Mouse (Mus musculus): ENCODE measurements around the gene Hyal3.

Hyal3 gene

DNA sequence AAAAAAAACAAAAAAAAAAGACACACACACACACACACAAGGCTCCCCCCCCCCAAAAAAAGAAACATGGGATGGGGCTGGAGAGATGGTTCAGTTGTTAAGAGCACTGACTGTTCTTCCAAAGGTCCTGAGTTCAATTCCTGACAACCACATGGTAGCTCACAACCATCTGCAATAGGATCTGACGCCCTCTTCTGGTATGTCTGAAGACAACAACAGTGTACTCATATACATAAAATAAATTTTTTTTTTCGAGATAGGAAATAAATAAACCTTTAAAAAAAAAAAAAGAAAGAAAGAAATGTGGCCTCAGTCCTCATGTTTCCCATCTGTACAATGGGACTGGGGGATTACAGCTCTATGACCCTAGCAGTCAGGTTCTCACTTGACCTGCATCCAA is 36.8 kb downstream of the Hyal3 start:
- DNase-seq (ENCODE audit: low spot score) = no peak

- DNase-seq (ENCODE audit: low spot score) = no peak
Measured at GRCm38 (mm10) chr9:107618098-107618497, 37.5 kb downstream of the Hyal3 start.

- DNase-seq (ENCODE audit: low spot score) = no peak
Measured at GRCm38 (mm10) chr9:107618778-107619545, 38.3 kb downstream of the Hyal3 start.

DNA sequence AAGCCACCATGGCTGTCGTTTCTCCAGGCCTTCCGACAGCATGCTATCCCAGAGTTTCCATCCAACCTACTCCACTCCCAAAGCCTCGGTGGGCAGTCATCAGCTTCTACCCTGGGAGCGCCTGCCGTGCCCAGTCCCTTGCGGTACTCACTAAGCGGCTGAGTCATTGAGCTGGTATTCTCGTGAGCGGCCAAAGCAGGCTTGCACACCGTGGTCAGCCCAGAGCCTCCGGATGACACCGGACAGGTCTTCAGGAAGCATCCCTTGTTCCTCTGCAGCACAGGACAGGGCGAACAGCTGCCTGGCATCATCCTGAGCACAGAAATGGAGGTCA is 38.9 kb downstream of the Hyal3 start:
- no peak for DNase-seq (ENCODE audit: low spot score)

GRCm38 (mm10) chr9:107620954-107621353 is 40.3 kb downstream of the Hyal3 start:
- DNase-seq (ENCODE audit: low spot score) = no peak

DNA sequence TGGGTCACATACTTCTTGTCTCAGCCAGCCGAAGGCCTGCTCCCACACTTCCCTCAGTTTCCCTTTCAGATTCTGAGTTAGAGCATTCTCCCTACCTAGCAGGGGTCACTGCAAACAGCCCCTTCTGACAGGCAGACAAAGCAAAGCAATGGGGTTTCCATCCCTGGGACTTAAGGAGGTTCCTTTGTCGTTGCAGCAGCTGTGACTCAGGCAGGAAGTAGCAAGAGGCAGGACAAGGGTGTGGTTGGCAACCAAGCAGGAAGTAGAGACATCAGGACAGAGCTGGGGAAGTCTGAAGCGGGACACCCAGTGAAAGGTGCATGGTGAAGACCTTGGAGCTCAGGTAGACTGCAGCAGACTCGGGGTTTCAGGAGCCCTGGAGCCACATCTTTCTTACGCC is 43.9 kb downstream of the Hyal3 start:
- DNase-seq (ENCODE audit: low spot score) = no peak

DNA sequence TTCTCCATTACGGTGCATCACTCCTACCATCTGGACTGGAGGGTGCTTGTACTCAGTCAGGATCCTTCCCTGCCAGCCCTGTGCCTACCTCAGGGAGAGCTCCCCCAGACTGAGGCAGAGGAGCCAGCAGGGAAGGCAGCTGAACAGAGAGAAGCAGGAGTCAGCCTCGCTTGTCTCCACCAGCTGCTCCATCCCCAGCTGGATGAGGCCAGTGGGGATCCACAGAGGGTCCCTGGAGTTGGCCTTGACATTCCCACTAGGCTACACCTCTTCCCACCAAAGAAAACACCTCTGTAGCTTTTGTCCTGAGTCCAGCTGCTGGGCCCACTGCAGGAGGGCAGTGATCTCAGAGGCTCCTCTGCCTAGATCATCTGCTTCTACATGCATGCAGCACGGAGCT is 44.3 kb downstream of the Hyal3 start:
- DNase-seq (ENCODE audit: low spot score) = no peak

DNA sequence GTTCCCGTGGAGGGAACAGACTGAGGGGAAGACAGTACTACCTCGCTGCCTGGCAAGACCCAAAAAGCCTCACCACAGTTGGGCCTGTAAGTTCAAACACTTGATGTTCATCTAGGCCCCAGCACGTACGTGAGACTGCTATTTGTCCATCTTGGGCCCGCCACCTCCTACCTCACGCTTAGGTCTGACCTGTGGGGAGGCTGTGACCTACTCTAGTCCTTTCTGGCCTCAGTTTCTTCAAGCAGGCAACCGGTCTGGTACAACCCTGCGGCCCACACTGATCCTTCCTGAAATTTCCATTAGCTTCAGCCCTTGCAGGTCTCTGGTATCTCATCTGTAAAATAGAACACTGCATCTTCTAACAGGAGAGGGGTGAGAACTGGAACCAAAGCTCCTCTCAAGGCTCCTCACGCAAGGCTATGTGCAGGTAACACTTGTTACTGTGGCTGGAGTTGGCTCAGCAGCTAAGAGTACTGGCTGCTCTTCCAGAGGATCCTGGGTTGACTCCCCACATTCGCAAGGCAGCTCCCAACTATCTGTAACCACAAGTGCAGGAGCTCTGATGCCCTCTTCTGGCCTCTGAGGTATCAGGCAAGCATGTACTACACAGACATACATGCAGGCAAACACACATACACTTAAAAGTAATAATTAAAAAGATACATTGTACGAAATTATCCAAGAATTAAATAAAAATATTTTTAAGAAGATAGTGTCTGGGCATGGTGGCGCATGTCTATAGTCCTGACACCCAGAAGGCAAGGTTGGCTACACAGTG is 44.9 kb downstream of the Hyal3 start:
- no peak for DNase-seq (ENCODE audit: low spot score)

- DNase-seq (ENCODE audit: low spot score) = no peak
Measured at GRCm38 (mm10) chr9:107626158-107626843, 45.7 kb downstream of the Hyal3 start.

GRCm38 (mm10) chr9:107626844-107627277 is 46.2 kb downstream of the Hyal3 start:
- DNase-seq (ENCODE audit: low spot score) = no peak

DNA sequence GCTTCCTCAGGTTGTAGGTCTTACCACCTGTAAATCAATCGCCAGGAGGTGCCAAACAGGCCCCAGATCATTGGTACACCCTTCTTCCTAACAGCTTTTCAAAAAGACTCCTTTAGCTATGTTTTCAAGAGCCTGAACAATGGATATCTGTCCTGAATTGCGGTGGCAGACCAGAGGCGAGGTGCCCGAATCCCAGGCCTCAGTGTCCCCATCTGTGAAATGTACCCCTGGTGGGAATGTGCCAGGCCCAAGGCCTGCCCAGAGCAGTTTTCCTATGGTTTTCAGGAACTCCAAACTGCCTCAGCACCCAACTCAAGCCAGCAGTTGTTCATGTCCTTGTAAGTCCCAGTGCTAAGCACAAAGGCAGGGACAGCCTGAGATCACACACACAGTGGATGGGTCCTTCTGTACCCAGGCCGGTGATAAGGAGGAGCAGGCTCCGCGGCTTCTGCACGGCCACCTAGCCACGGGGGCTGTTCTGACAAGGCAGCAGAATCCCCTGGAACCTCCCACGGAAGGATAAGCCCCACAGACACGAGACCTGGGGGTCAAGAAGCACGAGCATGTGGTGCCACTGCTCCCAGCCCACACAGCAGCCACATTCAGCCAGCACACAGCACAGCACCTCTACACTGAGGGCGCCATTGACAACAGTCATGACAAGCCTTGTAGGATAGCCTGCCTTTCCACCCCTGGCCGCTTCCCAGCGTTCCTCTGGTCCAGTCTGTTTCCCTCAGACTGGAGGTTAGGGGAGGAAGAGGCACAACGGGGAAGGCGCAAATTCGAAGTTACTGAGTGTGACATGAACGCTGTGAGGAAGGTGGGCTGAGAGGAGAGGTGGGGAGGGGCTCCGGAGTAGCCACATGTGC is 47.0 kb downstream of the Hyal3 start:
- DNase-seq (ENCODE audit: low spot score) = no peak

DNA sequence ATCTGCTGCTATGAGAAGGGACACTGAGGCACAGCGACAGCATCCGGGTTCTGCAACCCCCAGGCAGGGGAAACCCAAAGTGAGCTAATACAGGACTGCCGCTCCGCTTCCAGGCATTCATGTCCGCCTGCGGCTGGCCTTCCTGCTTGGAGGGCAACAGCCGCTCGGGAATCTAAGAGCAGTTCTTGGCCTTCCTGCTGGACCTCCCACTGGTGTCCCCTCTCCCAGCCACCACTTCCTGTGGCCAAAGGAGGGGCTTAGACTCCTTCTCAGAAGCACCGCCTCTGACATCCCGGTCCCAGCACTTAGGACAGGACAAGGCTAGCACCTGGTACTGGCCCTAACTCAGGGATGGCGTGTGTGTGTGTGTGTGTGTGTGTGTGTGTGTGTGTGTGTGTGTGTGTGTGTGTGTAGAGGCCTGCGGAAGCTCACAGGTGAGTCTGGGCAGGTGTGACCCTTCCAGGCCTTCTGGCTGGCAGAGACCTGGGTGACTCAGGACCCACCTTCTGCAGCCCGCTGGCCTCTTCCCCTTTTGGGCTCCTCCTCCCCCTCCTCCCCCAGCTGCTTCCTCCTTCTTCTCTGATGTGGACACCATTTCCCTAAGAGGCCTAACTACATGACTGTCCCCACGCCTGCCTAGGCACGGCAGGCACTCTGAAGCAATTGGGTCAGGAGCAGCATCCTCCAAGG is 48.2 kb downstream of the Hyal3 start:
- no peak for DNase-seq (ENCODE audit: low spot score)

GRCm38 (mm10) chr9:107629411-107629730 is 48.8 kb downstream of the Hyal3 start:
- DNase-seq (ENCODE audit: low spot score) = no peak

- DNase-seq (ENCODE audit: low spot score) = no peak
Measured at GRCm38 (mm10) chr9:107629901-107630425, 49.3 kb downstream of the Hyal3 start.

- no peak for DNase-seq (ENCODE audit: low spot score)
Measured at GRCm38 (mm10) chr9:107630576-107630975, 50.0 kb downstream of the Hyal3 start.

GRCm38 (mm10) chr9:107631311-107631826 is 50.8 kb downstream of the Hyal3 start:
- DNase-seq (ENCODE audit: low spot score) = no peak

DNA sequence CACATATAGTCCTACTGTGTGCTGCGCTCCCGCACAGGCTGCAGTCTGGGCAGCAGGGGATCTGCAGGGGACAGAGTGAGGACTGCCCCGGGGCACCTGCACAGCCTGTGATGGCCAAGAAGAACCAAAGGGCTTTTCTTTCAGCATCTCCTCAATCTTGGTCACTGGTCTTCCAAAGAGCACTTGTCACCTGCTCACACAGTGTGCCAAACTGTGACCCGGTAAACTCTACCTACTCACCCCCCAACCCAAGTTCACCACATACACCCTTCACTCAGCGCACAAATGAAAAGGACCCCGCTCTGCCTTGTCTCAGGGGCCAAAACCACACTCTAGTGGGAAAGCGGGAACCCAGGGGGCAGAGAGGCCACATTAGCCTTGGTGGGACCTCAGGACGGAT is 51.2 kb downstream of the Hyal3 start:
- DNase-seq (ENCODE audit: low spot score) = no peak

DNA sequence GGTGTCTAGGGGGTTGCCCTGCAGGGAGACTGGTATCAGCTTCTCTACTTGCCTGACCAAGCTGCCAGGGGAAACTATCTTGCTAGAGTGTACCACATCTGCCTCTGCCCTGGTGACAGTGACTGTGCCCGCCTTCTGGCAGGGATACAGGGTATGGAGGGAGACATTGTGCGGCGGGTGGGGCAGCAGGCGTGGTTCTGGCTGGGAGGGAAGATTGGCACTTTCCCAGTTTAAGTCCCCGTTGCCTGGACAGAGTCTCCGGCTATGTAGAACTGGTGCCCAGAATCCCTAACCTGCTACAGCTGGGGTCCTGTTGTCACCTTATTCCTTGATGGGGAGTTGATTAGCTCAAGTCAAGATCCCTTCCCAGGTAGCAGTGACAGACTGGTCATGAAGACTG is 51.9 kb downstream of the Hyal3 start:
- no peak for DNase-seq (ENCODE audit: low spot score)

- no peak for DNase-seq (ENCODE audit: low spot score)
Measured at GRCm38 (mm10) chr9:107633091-107633660, 52.6 kb downstream of the Hyal3 start.

- no peak for DNase-seq (ENCODE audit: low spot score)
Measured at GRCm38 (mm10) chr9:107633661-107634405, 53.2 kb downstream of the Hyal3 start.

All from layer of hippocampus, adult 9-10 months (tissue).